Mouse (Mus musculus): Measurements from ENCODE around the gene Gm10097. TPM values are rescaled to one million over a fixed set of nuclear protein-coding genes. Genes with fewer than 3 reads are reported as not detected.

The Gm10097 gene
- polyA plus RNA-seq, 1 experiment, result not detected

GRCm38 (mm10) chr10:5083716-5084115 is 14.7 kb downstream of the Gm10097 start:
- DNase-seq (ENCODE audit: low spot score), result no peak

GRCm38 (mm10) chr10:5085792-5086191 is 16.8 kb downstream of the Gm10097 start:
- no peak for DNase-seq (ENCODE audit: low spot score)

- no peak for DNase-seq (ENCODE audit: low spot score)
Observed at GRCm38 (mm10) chr10:5086329-5086728, 17.3 kb downstream of the Gm10097 start.

DNA sequence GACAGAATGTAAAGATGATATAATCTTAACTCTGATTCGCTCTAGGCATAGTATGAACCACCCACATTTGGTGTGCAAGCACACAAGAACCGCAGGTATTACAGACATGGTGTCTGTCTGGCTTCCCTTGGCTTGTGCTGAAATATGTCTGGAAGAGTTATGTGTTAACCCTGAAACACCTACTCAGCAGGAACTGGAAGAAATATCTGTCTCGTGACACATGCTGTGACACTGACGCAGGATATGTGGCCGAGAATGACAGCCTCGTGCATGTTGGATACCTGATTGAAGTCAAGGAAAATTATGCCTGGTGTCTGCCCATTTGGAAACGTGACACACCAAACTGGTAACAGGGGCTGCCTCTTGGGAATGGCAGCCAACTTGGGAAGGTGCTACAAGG is 18.3 kb downstream of the Gm10097 start:
- no peak for DNase-seq (ENCODE audit: low spot score)

DNA sequence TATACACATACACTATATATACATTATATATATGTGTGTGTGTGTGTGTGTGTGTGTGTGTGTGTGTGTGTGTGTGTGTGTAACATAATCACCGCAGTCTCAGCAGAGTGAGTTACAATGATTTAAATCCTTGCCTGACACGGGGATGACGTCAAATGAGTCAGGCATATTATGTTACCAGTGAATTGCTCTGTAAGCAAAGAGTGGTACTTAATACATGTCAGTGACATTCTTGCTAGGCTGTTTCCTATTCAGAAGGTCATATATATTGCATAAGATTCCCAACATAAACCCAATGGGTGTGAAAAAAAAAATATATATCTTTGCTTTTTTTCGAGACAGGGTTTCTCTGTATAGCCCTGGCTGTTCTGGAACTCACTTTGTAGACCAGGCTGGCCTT is 20.1 kb downstream of the Gm10097 start:
- DNase-seq (ENCODE audit: low spot score), result no peak

DNA sequence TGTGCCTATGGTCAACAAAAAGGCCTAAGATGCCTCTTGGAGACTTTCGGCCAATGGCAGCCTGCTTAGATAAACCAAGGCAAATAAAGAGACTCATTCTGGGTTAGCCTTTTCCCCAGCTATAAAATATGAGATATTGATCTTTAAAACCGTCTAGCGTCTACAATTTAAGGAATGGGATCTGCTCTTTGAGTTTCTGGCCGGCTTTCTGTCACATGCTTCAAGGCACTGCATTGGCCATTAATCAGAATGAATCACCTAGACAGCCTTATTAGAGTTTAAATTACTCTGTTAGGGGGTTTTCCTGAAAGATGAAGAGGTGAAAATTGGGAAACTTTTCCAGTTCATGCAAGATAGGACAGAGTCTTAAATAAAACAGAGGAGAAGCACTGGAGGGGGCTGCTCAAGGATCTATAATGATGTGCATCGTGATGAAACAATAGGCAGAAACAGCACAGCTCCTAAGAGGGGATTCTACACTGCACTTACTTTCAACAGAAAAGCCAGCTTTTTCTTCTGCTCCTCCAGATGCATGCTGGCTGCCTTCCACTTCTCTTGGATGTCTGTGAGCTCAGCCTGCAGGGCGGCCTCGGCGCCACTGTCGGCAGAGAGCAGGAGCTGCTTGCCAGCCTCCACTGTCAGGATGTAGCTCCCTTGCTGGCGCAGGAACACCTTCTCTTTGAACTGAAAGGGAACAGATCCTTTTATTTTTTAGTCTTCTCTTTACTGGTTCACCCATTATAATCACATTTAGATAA is 28.2 kb downstream of the Gm10097 start:
- DNase-seq (ENCODE audit: low spot score), result no peak

DNA sequence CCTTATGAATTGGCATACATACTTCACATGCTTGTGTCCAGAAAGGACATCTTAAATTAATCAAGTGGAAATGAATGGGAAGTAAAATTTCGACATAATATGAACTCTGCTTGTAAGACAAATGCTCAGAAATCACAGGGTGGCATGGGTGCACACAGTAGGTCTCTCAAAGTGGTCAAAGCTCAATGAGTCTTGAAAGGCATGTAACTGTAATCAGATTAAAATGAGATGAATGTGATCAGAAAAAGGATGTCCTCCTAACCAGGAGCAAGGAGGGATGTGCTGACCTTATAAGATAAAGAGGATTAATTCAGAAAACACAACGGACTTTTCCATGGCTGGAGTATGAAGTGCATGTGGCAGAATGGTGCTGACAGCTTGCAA is 28.8 kb downstream of the Gm10097 start:
- DNase-seq (ENCODE audit: low spot score), result no peak

DNA sequence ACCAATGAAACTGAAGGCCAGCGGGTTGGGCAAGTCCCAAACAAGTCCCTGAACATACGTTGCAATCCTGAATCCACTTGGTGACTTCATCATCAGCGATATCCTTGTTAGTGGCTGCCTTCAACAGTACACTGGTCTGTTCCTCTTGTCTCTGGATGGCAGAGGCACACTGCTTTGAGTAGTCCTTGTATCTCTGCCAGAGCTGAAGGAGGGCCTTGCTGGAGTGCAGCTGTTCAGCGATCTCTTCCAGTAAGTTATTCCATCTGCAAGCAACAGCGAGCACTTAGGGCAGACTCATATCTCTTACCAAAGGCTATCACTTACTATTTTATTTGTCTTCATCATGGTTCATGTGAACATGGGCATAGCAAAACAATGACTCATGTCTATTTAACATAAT is 41.8 kb downstream of the Gm10097 start:
- no peak for DNase-seq (ENCODE audit: low spot score)

GRCm38 (mm10) chr10:5116155-5116554 is 47.2 kb downstream of the Gm10097 start:
- DNase-seq (ENCODE audit: low spot score), result no peak

DNA sequence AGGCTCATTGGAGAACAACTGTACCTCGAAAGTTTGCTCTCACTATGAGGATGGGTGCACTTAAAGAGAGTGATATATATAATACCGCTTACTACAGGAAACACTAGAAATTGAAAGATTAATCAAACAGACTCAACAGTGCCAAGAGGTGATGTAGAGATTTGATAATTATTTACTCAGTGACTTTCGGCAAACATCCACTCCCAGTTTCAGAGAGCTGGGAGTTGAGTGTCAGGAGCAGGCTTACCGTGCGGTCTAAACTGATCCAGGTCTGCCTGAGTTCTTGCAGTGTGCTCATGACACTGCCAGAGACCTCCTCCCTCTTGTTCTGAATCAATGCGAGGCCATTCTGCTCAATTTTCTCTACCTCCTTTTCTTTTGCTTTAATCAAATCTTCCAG is 47.7 kb downstream of the Gm10097 start:
- DNase-seq (ENCODE audit: low spot score), result no peak
